Mouse (Mus musculus) frontal cortex, postnatal 25 days (tissue): ENCODE measurements around the gene Fbxo11.
A peak's percentile ranks its signal among the peaks of the same experiment; 100 is the strongest.
"Not testable (repeated sequence)": the region's sequence is repeated elsewhere in the genome, so short reads cannot be mapped to it uniquely, and the experiment has no call there.

Source experiments
- DNase-seq, 2 experiments: peaks; one replicate each; pipeline ENCODE4 v3.0.0; 2022; ENCODE audit warnings: low spot score in 2 of 2

The Fbxo11 gene

GRCm38 (mm10) chr17:88014456-88014855 is 50.6 kb downstream of the Fbxo11 start:
- DNase-seq: no peak

- no peak for DNase-seq
These were observed 58.1 kb downstream of the Fbxo11 start for GRCm38 (mm10) chr17:88006956-88007355.

GRCm38 (mm10) chr17:88004892-88005291 is 60.2 kb downstream of the Fbxo11 start:
- no peak for DNase-seq

GRCm38 (mm10) chr17:87997808-87998207 is 67.3 kb downstream of the Fbxo11 start:
- no peak for DNase-seq

GRCm38 (mm10) chr17:87993338-87993737 is 71.8 kb downstream of the Fbxo11 start:
- no peak for DNase-seq

- DNase-seq: no peak
These were observed 72.9 kb downstream of the Fbxo11 start for GRCm38 (mm10) chr17:87992154-87992553.

GRCm38 (mm10) chr17:87987507-87987906 is 77.6 kb downstream of the Fbxo11 start:
- DNase-seq: no peak

GRCm38 (mm10) chr17:87985916-87986315 is 79.2 kb downstream of the Fbxo11 start:
- DNase-seq: no peak

- DNase-seq: no peak
These were observed 80.5 kb downstream of the Fbxo11 start for GRCm38 (mm10) chr17:87984440-87985214.

- no peak for DNase-seq
These were observed 81.8 kb downstream of the Fbxo11 start for GRCm38 (mm10) chr17:87983313-87983712.

GRCm38 (mm10) chr17:87982112-87982511 is 83.0 kb downstream of the Fbxo11 start:
- no peak for DNase-seq

- DNase-seq: not testable (repeated sequence)
These were observed 85.4 kb downstream of the Fbxo11 start for GRCm38 (mm10) chr17:87979696-87980095.

- DNase-seq: not testable (repeated sequence)
These were observed 88.2 kb downstream of the Fbxo11 start for GRCm38 (mm10) chr17:87976927-87977326.

GRCm38 (mm10) chr17:87976154-87976806 is 88.8 kb downstream of the Fbxo11 start:
- no peak for DNase-seq

GRCm38 (mm10) chr17:87975229-87975853 is 89.8 kb downstream of the Fbxo11 start:
- no peak for DNase-seq

- peak; percentile 53 to 68 for DNase-seq
These were observed 90.4 kb downstream of the Fbxo11 start, which contains the start of gene Msh6 for GRCm38 (mm10) chr17:87974629-87975228. Gene Msh6 (plus strand): TSS chr17:87975062.

GRCm38 (mm10) chr17:87973261-87974167 is 91.6 kb downstream of the Fbxo11 start:
- DNase-seq: no peak

GRCm38 (mm10) chr17:87972856-87973255 is 92.2 kb downstream of the Fbxo11 start:
- no peak for DNase-seq

GRCm38 (mm10) chr17:87971696-87972591 is 93.1 kb downstream of the Fbxo11 start:
- DNase-seq: not testable (repeated sequence)

- not testable (repeated sequence) for DNase-seq
These were observed 96.6 kb downstream of the Fbxo11 start for GRCm38 (mm10) chr17:87968483-87968926.
